Mouse (Mus musculus): ENCODE measurements at regions not wholly inside any gene's neighbourhood (a gene's known extent, or its start where the extent isn't known, plus 50 kb on each side); places are given as distances from the start of the nearest gene placed in this dataset.

DNA sequence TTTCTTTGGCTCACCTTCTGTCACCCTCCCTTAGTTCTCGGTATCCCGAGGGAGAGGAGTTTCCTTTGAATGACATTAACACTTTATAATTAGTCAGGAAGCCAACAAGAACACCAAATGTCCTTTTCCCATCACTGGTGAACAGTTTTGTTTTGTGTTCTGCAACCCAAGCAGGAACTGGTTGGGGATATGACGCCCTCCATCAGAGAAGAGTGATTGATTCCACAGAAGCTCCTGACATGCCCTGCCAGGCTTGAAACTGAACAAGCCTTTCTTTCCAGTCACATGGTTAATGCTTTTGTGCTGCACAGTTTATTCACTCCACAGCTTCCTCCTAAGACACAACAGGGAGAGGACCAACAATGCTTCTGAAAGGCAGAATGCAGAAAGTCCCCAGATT is 57.8 kb downstream of the Tmsb4x start:
- TF ChIP-seq CTCF (conservative IDR thresholded peaks at IDR 0.05; ENCODE audit: low read length) = no peak
- TF ChIP-seq POU5F1 (IDR thresholded peaks at IDR 0.05; ENCODE audit: borderline replicate concordance, low read length) = no peak
- TF ChIP-seq NANOG (IDR thresholded peaks at IDR 0.05; ENCODE audit: borderline replicate concordance, low read length) = no peak
